Mouse (Mus musculus) gastrocnemius, postnatal 4 days (tissue): ENCODE results near the gene Nptxr. TPM values are rescaled to one million over a fixed set of nuclear protein-coding genes. Genes with fewer than 3 reads are reported as not detected.
"Not testable (repeated sequence)": the region's sequence is repeated elsewhere in the genome, so short reads cannot be mapped to it uniquely, and the experiment has no call there.

Source experiments
- DNase-seq, 2 experiments: peaks; one replicate each; pipeline ENCODE4 v3.0.0; 2021 to 2022; ENCODE audit warnings: low spot score in 2 of 2, mixed read lengths in 2 of 2
- total RNA-seq, 2 experiments: library from RNA; stranded (reverse); gene quantifications; 2 replicates each; pipeline ENCODE4 v1.2.3; 2021

Gene Nptxr
- total RNA-seq, 2 experiments from 2014 or later: 7.7 to 8.2 TPM

DNA sequence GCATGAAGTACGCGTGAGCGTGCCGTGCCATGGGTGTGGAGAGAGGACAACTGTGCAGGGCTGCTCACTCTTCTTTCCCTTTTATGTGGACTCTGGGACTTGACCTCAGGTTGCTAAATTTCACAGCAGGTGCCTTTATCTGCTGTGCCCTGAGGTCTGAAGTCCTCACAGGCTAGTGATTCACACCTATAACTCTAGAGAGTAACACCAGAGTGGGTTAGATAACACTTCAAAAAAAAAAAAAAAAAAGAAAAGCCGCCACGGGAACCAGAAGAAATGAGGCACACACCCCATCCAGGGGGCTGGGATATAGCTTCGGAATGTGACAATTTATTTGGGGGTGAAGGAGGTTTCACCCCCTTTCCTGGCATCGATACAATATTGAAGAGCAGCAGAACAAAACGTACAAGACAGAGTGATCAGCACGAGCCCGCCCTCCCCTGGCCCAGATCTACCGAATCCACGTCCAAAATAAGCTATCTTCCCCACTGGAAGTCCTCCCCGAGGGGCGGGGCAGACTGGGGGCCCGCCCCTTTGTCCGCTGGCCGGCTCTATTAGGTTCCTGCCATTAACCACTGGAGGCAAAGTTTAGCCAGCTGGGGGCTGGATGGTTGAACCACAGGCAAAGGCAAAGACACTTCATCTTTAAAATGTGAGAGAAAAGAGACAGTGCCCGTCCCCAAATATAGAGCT is 19.2 kb upstream of the Nptxr start:
- DNase-seq: peak; percentile 59 to 68

GRCm38 (mm10) chr15:79822265-79823199 is 18.0 kb upstream of the Nptxr start:
- peak in 1 of 2 experiments; percentile 25 for DNase-seq

DNA sequence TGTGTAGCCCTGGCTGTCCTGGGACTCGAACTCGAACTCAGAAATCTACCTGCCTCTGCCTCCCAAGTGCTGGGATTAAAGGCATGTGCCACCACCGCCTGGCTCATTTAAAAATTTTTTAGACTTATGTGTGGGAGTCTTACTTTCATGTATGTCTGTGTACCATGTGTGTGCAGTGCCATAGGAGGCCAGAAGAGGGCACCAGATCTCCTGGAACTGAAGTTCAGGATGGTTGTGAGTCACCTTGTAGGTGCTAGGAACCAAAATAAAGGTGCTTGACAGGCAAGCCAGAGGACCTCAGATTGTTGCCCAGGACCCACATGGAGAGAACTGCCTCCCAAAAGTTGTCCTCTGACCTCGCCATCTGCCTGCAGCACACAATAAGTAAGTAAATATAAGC is 13.8 kb upstream of the Nptxr start:
- DNase-seq: no peak

DNA sequence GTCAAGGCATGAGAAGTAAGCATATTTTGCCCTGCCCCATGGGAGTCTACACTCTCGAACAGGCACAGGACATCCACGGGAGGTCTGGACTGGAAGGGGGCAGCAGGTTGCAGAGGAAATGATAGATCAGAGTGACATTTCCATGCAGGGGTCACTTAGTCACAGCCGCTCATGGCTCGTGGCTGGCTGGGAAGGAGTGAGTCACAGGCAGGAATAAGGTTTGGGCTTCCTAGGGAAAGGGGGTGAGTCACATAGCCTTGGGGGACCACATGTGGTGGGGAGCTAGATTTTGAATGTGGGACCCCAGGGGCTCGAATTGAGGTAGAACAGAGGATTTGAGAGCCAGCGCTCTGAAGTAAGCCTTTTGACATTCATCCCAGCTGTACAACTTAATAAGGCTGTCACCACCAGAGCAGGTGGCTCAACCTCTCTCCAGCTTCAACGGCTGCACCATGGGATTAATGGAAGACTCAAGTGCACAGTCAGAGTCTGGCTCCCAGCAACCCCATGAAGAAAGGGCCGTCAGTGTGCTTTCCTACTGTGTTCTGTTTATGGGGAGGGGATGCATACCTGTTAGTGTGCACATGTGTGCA is 9.2 kb upstream of the Nptxr start:
- no peak for DNase-seq

DNA sequence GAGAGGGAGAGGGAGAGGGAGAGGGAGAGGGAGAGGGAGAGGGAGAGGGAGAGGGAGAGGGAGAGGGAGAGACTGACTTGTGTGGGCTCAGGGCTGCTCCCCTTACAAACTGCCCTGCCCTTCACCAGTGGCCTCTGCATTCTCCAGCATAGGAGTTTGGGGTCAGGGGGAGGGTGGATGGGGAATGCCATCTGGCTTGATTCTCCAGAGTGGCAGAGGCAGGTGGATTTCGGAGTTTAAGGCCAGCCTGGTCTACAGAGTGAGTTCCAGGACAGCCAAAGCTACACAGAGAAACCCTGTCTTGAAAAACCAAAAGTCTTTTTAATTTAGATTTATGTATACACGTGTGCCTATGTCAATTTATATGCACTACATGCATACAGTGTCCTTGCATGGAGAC is 8.3 kb upstream of the Nptxr start:
- DNase-seq: not testable (repeated sequence)

GRCm38 (mm10) chr15:79810997-79811396 is 6.4 kb upstream of the Nptxr start:
- no peak for DNase-seq

DNA sequence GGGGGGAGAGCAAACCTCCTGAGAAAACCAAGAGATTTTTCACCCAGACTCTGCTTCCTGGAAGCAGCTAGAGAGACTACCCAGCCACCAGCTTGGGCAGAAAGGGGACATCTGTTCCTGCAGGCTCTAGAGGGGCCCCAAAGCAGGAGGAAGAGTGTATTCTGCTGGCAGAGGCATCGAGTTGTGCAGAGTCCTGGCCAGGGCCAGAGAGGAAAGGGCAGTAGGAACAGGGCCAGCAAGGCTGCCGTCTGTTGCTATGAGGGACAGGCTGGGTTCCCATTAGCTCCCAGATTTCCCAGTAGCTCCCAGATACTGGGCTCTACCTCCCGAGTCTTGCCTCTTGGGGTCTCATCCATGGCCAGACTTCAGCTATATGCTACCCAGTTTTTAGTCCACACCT is 5.5 kb upstream of the Nptxr start:
- DNase-seq: no peak

DNA sequence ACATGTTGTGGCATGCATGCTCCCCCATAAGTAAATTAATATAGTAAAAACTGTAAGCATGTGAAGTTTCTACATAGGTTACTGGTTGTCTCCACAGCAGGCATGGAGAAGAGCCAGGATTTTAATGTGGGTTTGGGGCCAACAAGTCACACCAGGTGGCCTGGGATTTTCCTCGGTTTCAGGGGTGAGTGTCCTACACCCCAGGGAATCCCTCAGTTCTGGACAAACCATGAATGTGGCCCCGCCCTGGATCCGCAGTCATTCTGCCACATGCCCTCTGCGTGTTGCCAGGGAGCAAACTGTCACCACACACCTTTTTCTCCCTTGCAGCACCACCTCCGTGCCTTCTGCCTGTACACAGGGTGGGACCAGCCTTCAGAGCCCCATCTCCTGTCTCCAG is 4.1 kb upstream of the Nptxr start:
- no peak for DNase-seq

DNA sequence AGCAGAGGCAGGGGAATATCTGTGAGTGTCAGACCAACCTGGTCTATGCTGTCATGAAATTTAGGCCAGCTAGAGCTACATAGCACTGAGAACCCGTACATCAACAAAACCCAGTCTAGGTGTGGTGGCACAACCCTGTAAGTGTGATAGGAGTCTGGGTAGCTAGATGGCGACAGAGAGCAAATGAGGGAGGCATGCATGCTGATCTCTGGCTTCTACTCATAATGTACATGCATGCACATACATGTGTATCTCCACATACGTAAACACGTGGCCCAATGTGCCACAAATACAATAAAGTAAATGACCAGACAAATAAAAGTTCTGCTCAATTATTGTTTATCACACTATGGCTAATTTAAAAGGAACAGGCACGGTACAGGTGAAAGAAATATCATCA is 3.5 kb upstream of the Nptxr start:
- DNase-seq: peak in 1 of 2 experiments; percentile 42

DNA sequence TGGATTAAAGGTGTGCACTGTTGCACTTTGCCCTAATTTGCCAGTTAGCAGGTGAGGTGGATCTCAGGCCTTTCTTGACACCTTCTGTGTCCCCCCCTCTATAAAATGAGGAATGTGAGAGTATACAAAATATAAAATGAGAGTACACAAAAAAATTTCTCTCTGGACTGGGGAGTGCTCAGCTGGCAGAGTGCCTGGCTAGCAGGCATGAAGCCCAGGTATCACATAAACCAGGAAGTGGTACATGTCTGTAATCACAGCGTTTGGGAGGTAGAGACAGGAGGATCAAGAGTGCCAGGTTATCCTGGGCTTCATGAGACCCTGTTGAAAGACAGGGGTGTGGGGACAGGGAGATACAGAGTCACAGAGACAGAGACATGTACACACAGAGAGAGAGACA is 2.5 kb upstream of the Nptxr start:
- no peak for DNase-seq

DNA sequence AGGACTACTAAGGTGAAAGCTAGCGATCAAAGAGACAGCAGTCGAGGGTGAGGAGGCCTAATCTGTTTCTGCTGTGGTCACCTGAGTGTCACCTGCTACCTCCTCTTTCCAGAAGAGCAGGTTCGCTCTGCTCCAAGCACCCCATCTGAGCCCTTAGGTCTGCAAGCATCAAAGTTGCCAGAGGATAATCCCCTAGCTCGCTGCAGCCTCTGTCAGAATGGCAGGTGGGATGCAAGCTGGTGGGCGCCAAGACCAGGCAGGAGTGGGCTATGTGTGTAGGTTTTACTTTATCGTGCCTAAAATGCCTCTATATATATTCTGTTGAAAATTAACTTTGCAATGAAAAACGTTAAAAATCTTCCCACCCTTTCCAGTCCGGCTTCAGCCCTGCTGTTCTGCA is 680 bp upstream of the Nptxr start:
- no peak for DNase-seq

DNA sequence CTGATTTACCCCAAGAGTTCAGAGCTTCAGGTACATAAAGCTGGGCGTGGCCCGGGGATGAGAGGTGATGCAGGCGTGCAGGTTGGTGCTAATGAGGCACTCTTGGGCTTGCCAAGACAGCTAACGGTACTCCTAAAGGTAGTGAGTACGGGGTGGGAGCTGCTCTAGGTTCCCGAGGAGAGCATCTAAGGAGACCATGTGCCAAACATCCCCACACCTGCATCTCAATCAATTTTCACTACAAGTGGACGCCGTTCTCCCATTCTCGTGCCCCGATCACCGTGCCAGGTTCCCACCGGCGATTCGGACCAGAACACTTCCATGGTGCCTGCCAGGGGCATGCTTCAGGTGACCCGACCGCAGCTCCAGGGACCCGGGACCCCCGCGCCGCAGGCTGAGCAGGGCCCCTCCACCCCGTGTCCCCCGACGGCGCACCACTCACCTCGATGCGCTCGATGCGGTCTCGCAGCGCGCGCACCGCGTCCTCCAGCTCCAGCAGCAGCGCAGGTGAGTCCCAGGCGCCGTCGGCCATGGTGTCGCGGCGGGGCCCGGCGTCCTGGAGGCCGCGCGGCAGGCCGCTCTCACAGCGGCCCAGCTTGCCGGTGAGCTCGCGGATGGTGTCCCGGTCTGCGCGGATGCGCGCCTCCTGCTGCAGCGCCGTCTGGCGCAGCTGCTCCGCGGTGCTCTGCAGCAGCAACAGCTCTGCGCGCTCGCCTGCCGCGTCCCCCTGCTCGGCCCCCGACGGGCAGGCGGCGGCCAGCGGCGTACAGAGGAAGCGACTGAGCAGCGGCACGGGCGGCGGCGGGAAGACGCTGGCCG is 824 bp downstream of the Nptxr start:
- peak in 1 of 2 experiments; percentile 47 for DNase-seq

- DNase-seq: no peak
These were observed 2.3 kb downstream of the Nptxr start for GRCm38 (mm10) chr15:79802304-79802703.

DNA sequence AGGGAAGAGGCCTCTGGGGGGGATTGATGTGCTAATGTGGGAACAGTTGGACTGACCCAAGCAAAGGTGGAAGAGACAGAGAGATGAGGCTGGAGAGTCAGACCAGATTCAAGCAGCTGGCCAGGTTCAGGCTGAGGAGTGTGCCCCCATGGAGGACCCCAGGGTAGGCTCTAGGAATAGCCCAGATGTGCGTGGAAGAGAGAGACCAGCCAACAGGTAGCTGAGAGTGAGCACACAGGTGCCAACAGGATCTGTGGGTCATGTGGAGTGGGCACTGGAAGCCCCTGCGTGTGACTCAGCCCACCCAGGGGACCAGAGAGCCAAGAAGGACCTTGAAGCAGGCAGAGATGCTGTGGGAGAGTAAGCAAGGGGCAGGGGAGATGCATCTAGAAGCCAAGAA is 2.9 kb downstream of the Nptxr start:
- DNase-seq: no peak

DNA sequence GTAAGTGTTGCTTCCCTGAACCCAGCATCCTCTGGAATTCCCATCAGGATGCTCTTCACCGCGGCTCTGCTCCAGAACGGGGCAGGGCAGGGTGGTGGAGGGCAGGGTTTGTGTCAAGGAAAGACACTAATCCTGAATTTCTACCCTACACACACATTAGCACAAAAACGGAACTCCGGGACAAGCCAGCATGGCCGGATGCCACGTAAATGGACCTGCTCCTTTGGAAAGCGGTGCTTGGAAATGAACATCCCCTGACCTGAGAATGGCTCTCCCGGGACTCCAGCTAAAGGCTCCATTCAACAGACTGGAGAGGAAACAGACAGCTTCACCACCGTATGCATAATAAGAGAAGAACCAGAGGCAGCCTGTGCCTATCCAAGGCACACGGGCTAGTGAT is 3.9 kb downstream of the Nptxr start:
- DNase-seq: no peak

GRCm38 (mm10) chr15:79798591-79798990 is 6.0 kb downstream of the Nptxr start:
- DNase-seq: no peak

DNA sequence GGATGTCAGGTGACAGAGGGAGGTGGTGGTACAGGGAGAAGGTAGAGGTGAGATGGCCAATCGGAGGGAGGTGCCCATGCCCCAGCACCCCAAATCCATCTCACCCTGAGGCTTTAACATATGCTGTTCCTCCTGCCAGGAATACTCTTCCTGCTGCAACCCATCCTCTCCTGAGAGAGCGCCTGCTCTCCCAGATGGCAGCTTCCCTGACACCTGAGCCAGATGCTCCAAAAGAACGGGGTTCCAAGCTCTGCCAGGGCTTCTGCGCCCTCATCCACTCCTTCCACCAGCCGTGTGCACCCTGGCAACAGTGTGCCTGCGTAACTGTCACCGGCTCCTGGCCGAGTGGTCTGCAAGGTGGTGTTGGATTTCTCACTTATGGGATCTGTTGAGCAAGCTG is 6.9 kb downstream of the Nptxr start:
- no peak for DNase-seq

GRCm38 (mm10) chr15:79797096-79797495 is 7.5 kb downstream of the Nptxr start:
- DNase-seq: no peak

DNA sequence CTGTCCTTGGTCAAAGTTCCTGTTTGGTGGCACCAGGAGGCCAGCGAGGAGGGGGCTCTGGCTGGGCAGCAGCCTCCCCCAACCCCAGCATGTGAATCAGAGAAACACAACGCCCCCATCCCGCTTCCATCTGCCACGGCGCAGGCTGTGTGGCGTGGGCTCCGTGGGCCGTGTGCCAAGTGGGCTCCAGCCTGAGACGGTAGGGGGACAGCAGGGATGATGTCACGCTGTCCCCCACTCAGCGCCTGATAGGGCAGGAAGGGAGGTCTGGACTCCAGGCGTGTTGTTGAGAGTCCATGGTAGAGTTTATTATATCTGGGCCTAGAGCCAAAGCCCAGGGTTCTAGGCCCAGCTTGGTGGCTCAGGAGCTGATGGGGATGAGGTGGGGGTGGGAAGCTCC is 8.3 kb downstream of the Nptxr start:
- DNase-seq: no peak

DNA sequence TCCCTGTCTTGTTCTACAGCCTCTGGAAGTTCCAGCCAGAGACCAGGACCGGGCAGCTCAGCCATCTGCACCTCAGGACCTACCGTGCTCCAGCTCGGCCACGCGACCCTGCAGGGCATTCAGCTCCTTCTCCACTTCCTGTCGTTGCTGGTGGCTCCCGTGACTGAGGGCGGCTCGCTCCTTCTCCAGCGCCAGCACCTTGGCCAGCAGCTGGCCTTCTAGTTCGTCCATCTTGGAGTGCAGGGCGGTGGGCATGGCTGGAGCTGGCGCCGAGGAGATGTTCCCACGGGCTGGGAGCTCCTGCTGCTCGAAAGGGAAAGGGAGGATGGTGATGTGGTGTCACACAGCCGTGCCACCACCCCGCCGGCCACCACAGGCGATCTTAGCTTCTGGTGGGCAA is 10.4 kb downstream of the Nptxr start:
- DNase-seq: no peak

- DNase-seq: no peak
These were observed 11.5 kb downstream of the Nptxr start for GRCm38 (mm10) chr15:79793076-79793475.
